21 mouse cellular contexts compared by ENCODE assay signal in the genomic region with DNA sequence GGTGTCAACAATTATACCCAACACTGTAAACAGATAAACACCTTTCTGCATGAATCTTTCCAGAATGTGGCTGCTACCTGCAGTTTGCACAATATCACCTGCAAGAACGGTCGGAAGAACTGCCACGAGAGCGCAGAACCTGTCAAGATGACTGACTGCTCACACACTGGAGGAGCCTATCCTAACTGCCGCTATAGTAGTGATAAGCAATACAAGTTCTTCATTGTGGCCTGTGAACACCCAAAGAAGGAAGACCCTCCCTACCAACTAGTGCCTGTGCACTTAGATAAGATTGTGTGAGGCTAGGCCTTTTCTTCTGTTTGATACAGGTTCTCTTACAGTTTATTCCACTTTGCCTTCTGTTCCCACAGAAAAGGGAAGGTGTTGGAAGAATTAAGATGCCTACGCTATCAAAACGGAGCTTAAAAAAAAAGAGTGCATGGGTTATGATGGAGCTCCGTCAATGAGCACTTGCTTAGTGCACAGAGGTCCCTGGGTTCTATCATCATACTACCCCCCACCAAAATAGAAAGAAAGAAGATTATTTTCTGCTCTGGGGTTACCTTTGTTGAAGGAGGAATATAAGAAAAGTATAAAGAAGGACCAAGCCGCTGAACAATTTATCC. TPM values are rescaled to one million over a fixed set of nuclear protein-coding genes. Genes with fewer than 3 reads are reported as not detected.
DNase-seq lines count a peak whose midpoint lies in the region; ATAC-seq and TF ChIP-seq lines count a peak whose summit lies in the region.
"Had no signal": no experiment of that assay in that cellular context is flagged by ENCODE, and none has a peak within 500 bp of the region (broad histone marks: within the 10 kb centered on the region; RNA-seq: fewer than 3 reads in every experiment).

No protein-coding gene starts in this region.

- ATAC-seq in G1E (ENCODE audit: extremely low read depth, insufficient number of reproducible peaks, low FRiP score, poor library complexity, severe bottlenecking), result peak; percentile 83
- ATAC-seq in hematopoietic stem cell, adult 5-6 weeks (replicated peaks in 1 of 2; ENCODE audit: insufficient read depth in 1 of 2, low FRiP score in 2 of 2, low TSS enrichment in 1 of 2, low read depth in 1 of 2, poor library complexity in 2 of 2, severe bottlenecking in 2 of 2), result peak; percentile 60 to 72
- no peak for ATAC-seq in inflammation-experienced regulatory T-cells, adult 6 months
- ATAC-seq: forebrain, embryonic 14.5 days had no signal

- no peaks in the 10 kb centered on the region for H3K79me2 ChIP-seq in macrophage (ENCODE audit: inconsistent target)

- no peaks in the 10 kb centered on the region for H3K36me3 ChIP-seq in heart, embryonic 10.5 days
- H3K36me3 ChIP-seq in G1E (replicated peaks) (no peaks in the 10 kb centered on the region), macrophage (ENCODE audit: inconsistent target) (no peaks in the 10 kb centered on the region)
- H3K36me3 ChIP-seq: embryonic facial prominence, embryonic 13.5 days; kidney, embryonic 15.5 days; limb, embryonic 15.5 days; midbrain, embryonic 12.5 days had no signal

- no peaks in the 10 kb centered on the region for H3K27me3 ChIP-seq in heart, embryonic 10.5 days (ENCODE audit: insufficient read depth, poor library complexity, severe bottlenecking)
- no peaks in the 10 kb centered on the region for H3K27me3 ChIP-seq in G1E (ENCODE audit: insufficient read depth, low read length)
- H3K27me3 ChIP-seq: embryonic facial prominence, embryonic 13.5 days; kidney, embryonic 15.5 days; limb, embryonic 15.5 days; midbrain, embryonic 12.5 days had no signal

- intact Hi-C loops in heart, postnatal 25 days (cut with DNase I), result no loop called here

- no peaks in the 10 kb centered on the region for H3K9me3 ChIP-seq in heart, embryonic 10.5 days
- H3K9me3 ChIP-seq in G1E (replicated peaks), result no peaks in the 10 kb centered on the region
- H3K9me3 ChIP-seq: embryonic facial prominence, embryonic 13.5 days; kidney, embryonic 15.5 days; limb, embryonic 15.5 days; midbrain, embryonic 12.5 days had no signal

- no peak for TF ChIP-seq CTCF in G1E (IDR thresholded peaks at IDR 0.05; ENCODE audit: low read depth, low read length)

- peak; percentile 81 for DNase-seq in heart, embryonic 10.5 days (ENCODE audit: low spot score)
- no peak for DNase-seq in heart, postnatal 25 days (ENCODE audit: low spot score)
- no peak for DNase-seq in G1E (ENCODE audit: low spot score)
- no peak for DNase-seq in right cerebral cortex, postnatal 14 days
- no peak for DNase-seq in embryo, embryonic 10.5 days (ENCODE audit: low spot score)
- DNase-seq: adrenal gland, adult 2 months; cerebellum, postnatal 36 days; gastrocnemius, adult 2 months had no signal

- WGBS in heart, embryonic 10.5 days, result 51% methylated on average over 9 of the region's 9 CpGs
- 62% methylated on average over 9 of the region's 9 CpGs for WGBS in macrophage (ENCODE audit: missing documents)

- H3K27ac ChIP-seq in heart, embryonic 10.5 days, result peak overlapping the region; percentile 67; the same call in 1 of the 2 replicates
- H3K27ac ChIP-seq in macrophage, result 0 out of 2 replicates have a peak overlapping the region, but pooled peaks have one; percentile 80
- H3K27ac ChIP-seq: embryonic facial prominence, embryonic 13.5 days; gastrocnemius, adult 2 months; hindbrain, embryonic 14.5 days; kidney, embryonic 15.5 days; limb, embryonic 15.5 days; midbrain, embryonic 12.5 days had no signal

- no peak overlapping the region for H3K4me3 ChIP-seq in heart, embryonic 10.5 days
- H3K4me3 ChIP-seq in G1E (ENCODE audit: low read depth, low read length) (peak overlapping the region; percentile 69), macrophage (ENCODE audit: inconsistent target) (no peak overlapping the region)
- H3K4me3 ChIP-seq: embryonic facial prominence, embryonic 13.5 days; gastrocnemius, adult 2 months; kidney, embryonic 15.5 days; limb, embryonic 15.5 days; midbrain, embryonic 12.5 days; myocyte had no signal

- peaks cover 20% of the 10 kb centered on the region for H3K4me1 ChIP-seq in heart, embryonic 10.5 days
- H3K4me1 ChIP-seq in G1E (ENCODE audit: insufficient read depth, low read depth, low read length), result peaks cover 61% of the 10 kb centered on the region
- H3K4me1 ChIP-seq: embryonic facial prominence, embryonic 13.5 days; kidney, embryonic 15.5 days; limb, embryonic 15.5 days; midbrain, embryonic 12.5 days had no signal

RNA-seq across cellular contexts. Expression of a gene that starts 6.7 kb away (rescaled TPM):
- polyA plus RNA-seq in heart, embryonic 10.5 days (2016; fragmentation: Nextera tagmentation; extraction: Ambion mirVana), result 0.14 and 0.87 TPM in 2 replicates
- total RNA-seq in heart, postnatal 25 days (2021), result under 1 TPM in 1 of 2 experiments, not detected in 1; 0.73 TPM
- total RNA-seq in G1E (2014; fragmentation: Nextera tagmentation) (41.7 and 44.8 TPM in 2 replicates), G1E (2017) (44.9 and 45.1 TPM in 2 replicates)
- polyA plus RNA-seq in G1E (2012) (1.4 and 1.5 TPM in 2 replicates), macrophage (2018) (3.8 to 24.3 TPM (median 17.6 TPM) in 3 replicates)
- total RNA-seq in hematopoietic stem cell, adult 5-6 weeks (2017), result 66.9 and 80.2 TPM in 2 replicates
- 1 to 10 TPM in 9 of 26 experiments, under 1 TPM in 8, not detected in 9; 0.25 to 4.6 (median 1.0) TPM for total RNA-seq in macrophage (2018; cell fraction: chromatin; rRNA removed)
- total RNA-seq in macrophage (2018; cell fraction: cytosol; rRNA removed), result 10 to 100 TPM in 18 of 26 experiments, 1 to 10 TPM in 8; 5.1 to 18.7 (median 13.1) TPM
- total RNA-seq in macrophage (2018; cell fraction: nucleus; rRNA removed), result 10 to 100 TPM in 7 of 26 experiments, 1 to 10 TPM in 18, under 1 TPM in 1; 0.89 to 20.6 (median 6.0) TPM
- polyA plus RNA-seq in inflammation-experienced regulatory T-cells, adult 6 months (2017; shearing (Covaris generic)), result 1 to 10 TPM; 1.4 to 2.7 (median 2.3) TPM
- total RNA-seq: left cerebral cortex, postnatal 10 days had no signal

RNA-seq across cellular contexts. Expression of a gene that starts 16.2 kb away (rescaled TPM):
- not detected in 2 replicates for polyA plus RNA-seq in heart, embryonic 10.5 days (2016; fragmentation: Nextera tagmentation; extraction: Ambion mirVana)
- total RNA-seq in heart, postnatal 25 days (2021), result under 1 TPM; 0.52 to 0.53 TPM
- total RNA-seq in G1E (2014; fragmentation: Nextera tagmentation), result not detected in 2 replicates
- total RNA-seq in G1E (2017), result 0.17 and 0.22 TPM in 2 replicates
- polyA plus RNA-seq in G1E (2012), result not detected in 2 replicates
- total RNA-seq in hematopoietic stem cell, adult 5-6 weeks (2017), result not detected in 2 replicates
- not detected for total RNA-seq in macrophage (2018; cell fraction: chromatin; rRNA removed)
- not detected for total RNA-seq in macrophage (2018; cell fraction: cytosol; rRNA removed)
- not detected for total RNA-seq in macrophage (2018; cell fraction: nucleus; rRNA removed)
- polyA plus RNA-seq in macrophage (2018), result not detected in 3 replicates
- not detected for polyA plus RNA-seq in inflammation-experienced regulatory T-cells, adult 6 months (2017; shearing (Covaris generic))
- total RNA-seq: gastrocnemius, adult 2 months; left cerebral cortex, postnatal 10 days had no signal
- polyA plus RNA-seq: adrenal gland, adult 2 months; embryonic facial prominence, embryonic 13.5 days; midbrain, embryonic 12.5 days had no signal

RNA-seq across cellular contexts. Expression of a gene that starts 16.2 kb away (rescaled TPM):
- 0.13 TPM in 1 of 2 replicates, not detected in the other for polyA plus RNA-seq in heart, embryonic 10.5 days (2016; fragmentation: Nextera tagmentation; extraction: Ambion mirVana)
- total RNA-seq in heart, postnatal 25 days (2021), result not detected
- total RNA-seq in G1E (2014; fragmentation: Nextera tagmentation) (not detected in 2 replicates), G1E (2017) (0.11 TPM in 1 of 2 replicates, not detected in the other)
- polyA plus RNA-seq in G1E (2012) (not detected in 2 replicates), macrophage (2018) (not detected in 3 replicates)
- total RNA-seq in hematopoietic stem cell, adult 5-6 weeks (2017), result not detected in 2 replicates
- total RNA-seq in macrophage (2018; cell fraction: chromatin; rRNA removed), result not detected
- under 1 TPM in 1 of 26 experiments, not detected in 25; 0.11 TPM for total RNA-seq in macrophage (2018; cell fraction: cytosol; rRNA removed)
- not detected for total RNA-seq in macrophage (2018; cell fraction: nucleus; rRNA removed)
- not detected for polyA plus RNA-seq in inflammation-experienced regulatory T-cells, adult 6 months (2017; shearing (Covaris generic))
- total RNA-seq: adrenal gland, adult 2 months; gastrocnemius, adult 2 months; layer of hippocampus, adult 8-10 months; left cerebral cortex, postnatal 10 days had no signal
- polyA plus RNA-seq: adrenal gland, adult 2 months; embryonic facial prominence, embryonic 13.5 days; forebrain, embryonic 14.5 days; heart, embryonic 14.5 days; hindbrain, embryonic 14.5 days; limb, embryonic 15.5 days; midbrain, embryonic 12.5 days had no signal

RNA-seq across cellular contexts. Expression of a gene that starts 31.6 kb away (rescaled TPM):
- polyA plus RNA-seq in heart, embryonic 10.5 days (2016; fragmentation: Nextera tagmentation; extraction: Ambion mirVana), result not detected in 2 replicates
- total RNA-seq in heart, postnatal 25 days (2021), result not detected
- total RNA-seq in G1E (2014; fragmentation: Nextera tagmentation) (not detected in 2 replicates), G1E (2017) (0.23 TPM in 1 of 2 replicates, not detected in the other)
- polyA plus RNA-seq in G1E (2012) (not detected in 2 replicates), macrophage (2018) (not detected in 3 replicates)
- total RNA-seq in hematopoietic stem cell, adult 5-6 weeks (2017), result not detected in 2 replicates
- total RNA-seq in macrophage (2018; cell fraction: chromatin; rRNA removed), result not detected
- not detected for total RNA-seq in macrophage (2018; cell fraction: cytosol; rRNA removed)
- total RNA-seq in macrophage (2018; cell fraction: nucleus; rRNA removed), result not detected
- polyA plus RNA-seq in inflammation-experienced regulatory T-cells, adult 6 months (2017; shearing (Covaris generic)), result not detected
- total RNA-seq: adrenal gland, adult 2 months; gastrocnemius, adult 2 months; left cerebral cortex, postnatal 10 days had no signal
- polyA plus RNA-seq: adrenal gland, adult 2 months; embryonic facial prominence, embryonic 13.5 days; forebrain, embryonic 14.5 days; heart, embryonic 14.5 days; hindbrain, embryonic 14.5 days; kidney, embryonic 15.5 days; limb, embryonic 15.5 days; midbrain, embryonic 12.5 days; myocyte had no signal

RNA-seq across cellular contexts. Expression of a gene that starts 39.5 kb away (rescaled TPM):
- 1.8 and 3.0 TPM in 2 replicates for polyA plus RNA-seq in heart, embryonic 10.5 days (2016; fragmentation: Nextera tagmentation; extraction: Ambion mirVana)
- total RNA-seq in heart, postnatal 25 days (2021), result 1 to 10 TPM; 6.2 to 7.7 TPM
- total RNA-seq in G1E (2014; fragmentation: Nextera tagmentation) (1.6 TPM in 1 of 2 replicates, not detected in the other), G1E (2017) (0.16 TPM in 1 of 2 replicates, not detected in the other)
- polyA plus RNA-seq in G1E (2012) (not detected in 2 replicates), macrophage (2018) (15.6 to 41.8 TPM (median 23.3 TPM) in 3 replicates)
- total RNA-seq in hematopoietic stem cell, adult 5-6 weeks (2017), result 5.9 TPM in 1 of 2 replicates, not detected in the other
- 10 to 100 TPM in 4 of 26 experiments, 1 to 10 TPM in 21, not detected in 1; 1.2 to 19.8 (median 5.1) TPM for total RNA-seq in macrophage (2018; cell fraction: chromatin; rRNA removed)
- 10 to 100 TPM; 11.7 to 37.1 (median 18.0) TPM for total RNA-seq in macrophage (2018; cell fraction: cytosol; rRNA removed)
- 10 to 100 TPM in 18 of 26 experiments, 1 to 10 TPM in 8; 4.6 to 33.5 (median 11.8) TPM for total RNA-seq in macrophage (2018; cell fraction: nucleus; rRNA removed)
- 1 to 10 TPM; 3.2 to 8.4 (median 3.8) TPM for polyA plus RNA-seq in inflammation-experienced regulatory T-cells, adult 6 months (2017; shearing (Covaris generic))
